Mouse (Mus musculus): ENCODE results near the gene Rassf3.

DNA sequence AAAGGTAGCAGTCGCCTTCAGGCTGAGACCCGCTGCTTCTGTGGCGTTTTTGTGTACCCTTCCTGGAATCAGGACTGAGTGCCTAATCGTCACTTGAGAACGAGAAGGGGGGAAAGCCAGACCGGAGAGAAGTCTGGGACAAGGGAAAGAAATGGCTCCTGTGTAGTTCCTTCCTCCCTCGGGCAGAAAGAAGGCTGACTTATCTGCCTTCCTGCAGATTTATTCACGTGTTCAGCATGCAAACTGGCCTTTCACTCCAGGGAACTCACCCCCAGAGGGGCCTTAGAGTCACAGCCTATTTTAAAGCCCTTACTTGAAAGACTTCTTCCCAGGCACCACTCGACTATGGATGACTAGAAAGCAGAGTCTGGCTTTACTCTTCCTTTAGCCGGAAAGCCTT lies 1.3 kb upstream of the Rassf3 start:
- TF ChIP-seq POLR2A (IDR thresholded peaks at IDR 0.05; ENCODE audit: borderline replicate concordance, control insufficient read depth, low read depth, low read length) (no peak), CTCF (IDR thresholded peaks at IDR 0.05; ENCODE audit: control insufficient read depth, insufficient read depth, low read length) (no peak)
